Mouse (Mus musculus): ENCODE results near the gene Ttf2. TPM values are rescaled to one million over a fixed set of nuclear protein-coding genes. Genes with fewer than 3 reads are reported as not detected.
A peak's percentile ranks its signal among the peaks of the same experiment; 100 is the strongest.

Gene Ttf2
- polyA plus RNA-seq, 1 experiment from 2014 or later = 13.1 TPM

GRCm38 (mm10) chr3:100961501-100961900 lies 8.0 kb downstream of the Ttf2 start:
- peaks cover 22% of the 10 kb centered on the region for H3K36me3 ChIP-seq

DNA sequence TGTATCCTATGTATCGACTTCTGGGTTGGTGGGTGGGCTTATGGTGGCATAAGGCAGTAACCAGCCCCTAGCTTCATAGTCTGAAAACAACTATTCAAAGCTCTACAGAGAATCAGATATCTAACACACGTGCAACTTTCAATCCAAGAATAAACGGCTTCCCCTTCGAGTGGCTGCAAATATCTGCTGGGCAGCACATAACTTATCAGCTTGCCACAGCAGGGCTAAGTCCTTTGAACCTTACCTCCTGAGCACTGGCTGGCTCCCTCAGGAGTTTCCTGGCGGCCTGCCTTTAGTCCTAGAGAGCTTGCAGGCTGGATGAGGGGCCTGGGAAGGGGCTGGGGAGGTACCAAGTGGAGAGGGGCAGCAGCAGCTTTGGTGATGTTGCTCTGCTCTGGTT lies 8.5 kb downstream of the Ttf2 start:
- Histone ChIP-seq H3K9ac (no peak overlapping the region), H3K27ac (no peak overlapping the region), H3K4me3 (replicated peaks) (no peak overlapping the region), H3K27me3 (replicated peaks) (no peaks in the 10 kb centered on the region), H3K9me3 (no peaks in the 10 kb centered on the region), H3K4me2 (replicated peaks) (no peak overlapping the region), H3K4me1 (replicated peaks) (no peaks in the 10 kb centered on the region), H3K36me3 (peaks cover 22% of the 10 kb centered on the region)
- ATAC-seq = no peak
- 71% methylated on average over 5 of the region's 5 CpGs for WGBS

More at GRCm38 (mm10) chr3:100961501-100961900, 8.0 kb downstream of the Ttf2 start:
- Histone ChIP-seq H3K4me3 (replicated peaks) (no peak overlapping the region), H3K4me2 (replicated peaks) (no peak overlapping the region), H3K9me3 (no peaks in the 10 kb centered on the region), H3K27ac (no peak overlapping the region), H3K4me1 (replicated peaks) (no peaks in the 10 kb centered on the region), H3K9ac (no peak overlapping the region), H3K27me3 (replicated peaks) (no peaks in the 10 kb centered on the region)
- no peak for ATAC-seq
- WGBS = 72% methylated on average over 7 of the region's 7 CpGs

GRCm38 (mm10) chr3:100954616-100955015 lies 14.8 kb downstream of the Ttf2 start:
- Histone ChIP-seq H3K27me3 (replicated peaks) (no peaks in the 10 kb centered on the region), H3K4me3 (replicated peaks) (no peak overlapping the region), H3K4me2 (replicated peaks) (no peak overlapping the region), H3K4me1 (replicated peaks) (no peaks in the 10 kb centered on the region), H3K27ac (no peak overlapping the region), H3K9ac (no peak overlapping the region), H3K36me3 (peaks cover 50% of the 10 kb centered on the region), H3K9me3 (no peaks in the 10 kb centered on the region)
- ATAC-seq = no peak

DNA sequence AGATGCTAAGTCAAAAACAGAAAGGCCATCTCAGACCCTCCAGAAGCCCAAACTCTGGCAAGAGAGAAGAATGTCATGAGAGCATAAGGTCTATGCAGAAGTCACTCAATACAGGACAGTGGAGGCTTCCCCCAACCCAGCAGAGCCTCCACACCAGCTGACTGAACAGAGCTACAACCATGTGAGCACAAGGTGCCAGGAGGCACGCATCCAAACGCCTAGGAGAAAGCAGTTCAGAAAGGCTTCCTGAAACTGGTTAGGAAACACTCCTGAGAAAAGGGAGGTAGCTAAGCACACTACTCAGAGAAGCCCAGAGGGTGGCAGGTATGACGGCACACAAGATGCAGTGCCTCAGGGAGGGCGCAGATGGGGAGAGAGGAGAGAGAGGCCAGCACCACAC lies 17.9 kb downstream of the Ttf2 start:
- 91% methylated on average over 4 of the region's 4 CpGs for WGBS
- Histone ChIP-seq H3K4me3 (replicated peaks) (no peak overlapping the region), H3K9ac (no peak overlapping the region), H3K4me1 (replicated peaks) (no peaks in the 10 kb centered on the region), H3K27me3 (replicated peaks) (no peaks in the 10 kb centered on the region), H3K9me3 (no peaks in the 10 kb centered on the region), H3K4me2 (replicated peaks) (no peak overlapping the region), H3K36me3 (peaks cover 43% of the 10 kb centered on the region), H3K27ac (no peak overlapping the region)
- ATAC-seq = no peak

DNA sequence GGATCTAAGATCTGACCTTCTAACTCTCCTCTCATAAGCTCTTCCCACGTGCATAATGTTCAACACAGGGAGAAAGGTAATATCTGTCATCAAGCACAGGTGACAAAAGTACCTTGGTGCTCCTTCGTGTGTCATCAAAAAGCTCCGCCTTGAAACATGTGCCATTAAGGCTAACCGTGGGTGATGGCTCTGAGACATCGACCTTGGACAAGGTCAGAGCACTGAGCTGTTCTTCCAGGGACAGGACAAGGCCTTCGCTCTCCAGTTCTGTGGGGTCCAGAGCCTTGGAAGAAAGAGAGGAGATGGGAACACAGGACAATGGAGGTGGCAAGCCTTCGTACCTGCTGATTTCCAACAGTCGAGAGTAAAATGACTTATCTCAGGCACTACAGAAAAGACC lies 22.2 kb downstream of the Ttf2 start:
- Histone ChIP-seq H3K36me3 (peaks cover 48% of the 10 kb centered on the region), H3K27me3 (replicated peaks) (no peaks in the 10 kb centered on the region), H3K9me3 (no peaks in the 10 kb centered on the region), H3K27ac (no peak overlapping the region), H3K4me1 (replicated peaks) (no peaks in the 10 kb centered on the region), H3K9ac (no peak overlapping the region), H3K4me3 (replicated peaks) (no peak overlapping the region), H3K4me2 (replicated peaks) (no peak overlapping the region)
- 90% methylated on average over 8 of the region's 8 CpGs for WGBS
- ATAC-seq = no peak

DNA sequence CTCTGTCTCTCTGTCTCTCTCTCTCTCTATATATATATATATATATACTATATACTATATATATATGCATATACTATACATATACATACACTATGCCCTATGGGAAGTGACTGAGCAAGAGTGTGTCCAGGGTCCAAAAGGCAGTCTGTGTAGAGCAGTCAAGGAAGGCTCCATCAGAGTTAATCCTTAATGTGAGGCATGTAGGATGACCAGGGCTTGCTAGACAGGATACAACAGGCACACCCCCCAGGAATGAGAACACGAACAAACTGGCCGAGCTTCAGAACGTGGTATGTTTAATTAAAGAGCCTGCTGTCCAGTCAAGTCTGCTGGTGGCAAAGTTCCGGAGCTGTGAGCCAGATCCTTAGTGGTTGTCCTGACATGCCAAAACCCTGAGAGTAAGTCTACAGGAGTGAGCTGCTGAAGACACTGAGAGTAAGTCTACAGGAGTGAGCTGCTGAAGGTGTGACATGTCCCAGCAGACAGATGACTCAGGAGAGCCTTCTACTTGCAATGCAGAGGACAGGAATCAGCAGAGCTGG lies 28.9 kb downstream of the Ttf2 start:
- no peak for ATAC-seq
- Histone ChIP-seq H3K9ac (no peak overlapping the region), H3K4me3 (replicated peaks) (no peak overlapping the region), H3K4me1 (replicated peaks) (no peaks in the 10 kb centered on the region), H3K9me3 (no peaks in the 10 kb centered on the region), H3K36me3 (peaks cover 33% of the 10 kb centered on the region), H3K4me2 (replicated peaks) (no peak overlapping the region), H3K27me3 (replicated peaks) (no peaks in the 10 kb centered on the region), H3K27ac (no peak overlapping the region)
- WGBS = 86% methylated on average over 4 of the region's 4 CpGs

DNA sequence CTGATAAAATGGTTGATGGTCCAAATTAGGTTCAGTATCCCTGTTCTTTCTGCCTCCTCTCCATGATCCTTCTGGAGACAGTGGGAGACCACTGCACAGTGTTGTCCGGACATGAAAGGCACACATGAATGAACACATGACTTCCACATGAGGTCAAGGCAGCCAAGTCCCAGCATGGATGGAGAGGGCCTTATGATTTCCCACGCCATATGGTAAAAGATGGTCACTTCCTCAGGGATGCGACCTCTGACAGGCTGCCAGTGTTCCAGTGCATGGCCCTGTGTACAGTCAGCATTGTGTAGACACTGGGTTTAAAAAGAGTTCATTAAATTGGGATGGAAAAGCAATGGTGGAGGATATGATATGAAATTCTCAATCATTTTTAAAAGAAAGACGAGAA lies 31.3 kb downstream of the Ttf2 start:
- WGBS = 93% methylated on average over 4 of the region's 4 CpGs
- Histone ChIP-seq H3K36me3 (peaks cover 19% of the 10 kb centered on the region), H3K4me1 (replicated peaks) (no peaks in the 10 kb centered on the region), H3K9me3 (no peaks in the 10 kb centered on the region), H3K27ac (no peak overlapping the region), H3K4me3 (replicated peaks) (no peak overlapping the region), H3K27me3 (replicated peaks) (no peaks in the 10 kb centered on the region), H3K9ac (no peak overlapping the region), H3K4me2 (replicated peaks) (no peak overlapping the region)
- ATAC-seq = no peak

- Histone ChIP-seq H3K27me3 (replicated peaks) (no peaks in the 10 kb centered on the region), H3K4me2 (replicated peaks) (no peak overlapping the region), H3K9ac (no peak overlapping the region), H3K9me3 (no peaks in the 10 kb centered on the region), H3K4me3 (replicated peaks) (no peak overlapping the region), H3K4me1 (replicated peaks) (no peaks in the 10 kb centered on the region), H3K27ac (no peak overlapping the region), H3K36me3 (peaks cover 14% of the 10 kb centered on the region)
- no peak for ATAC-seq
- WGBS = 95% methylated on average over 6 of the region's 6 CpGs
Observed at GRCm38 (mm10) chr3:100936201-100936600, 33.3 kb downstream of the Ttf2 start.

DNA sequence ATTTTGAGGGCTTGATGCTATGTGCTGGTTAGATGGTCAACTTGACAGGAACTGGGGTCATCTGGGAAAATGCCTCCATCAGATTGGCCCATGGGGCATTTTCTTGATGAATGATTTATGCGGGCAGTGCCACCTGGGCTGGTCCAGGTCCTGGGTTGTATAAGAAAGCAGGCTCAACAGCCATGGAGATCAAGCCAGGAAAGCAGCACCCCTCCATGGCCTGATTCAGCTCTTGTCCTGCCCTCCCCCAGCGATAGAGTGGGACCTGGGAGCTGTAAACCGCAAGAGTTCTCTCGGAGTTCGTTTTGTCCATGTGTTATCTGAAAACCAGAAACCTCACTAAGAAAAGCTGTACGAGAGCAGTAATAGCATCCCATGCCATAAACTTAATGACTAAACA lies 33.9 kb downstream of the Ttf2 start:
- WGBS = 71% methylated on average over 6 of the region's 6 CpGs
- Histone ChIP-seq H3K27ac (no peak overlapping the region), H3K9ac (no peak overlapping the region), H3K4me1 (replicated peaks) (no peaks in the 10 kb centered on the region), H3K4me2 (replicated peaks) (no peak overlapping the region), H3K4me3 (replicated peaks) (no peak overlapping the region), H3K36me3 (peaks cover 14% of the 10 kb centered on the region), H3K27me3 (replicated peaks) (no peaks in the 10 kb centered on the region), H3K9me3 (no peaks in the 10 kb centered on the region)
- ATAC-seq = no peak

DNA sequence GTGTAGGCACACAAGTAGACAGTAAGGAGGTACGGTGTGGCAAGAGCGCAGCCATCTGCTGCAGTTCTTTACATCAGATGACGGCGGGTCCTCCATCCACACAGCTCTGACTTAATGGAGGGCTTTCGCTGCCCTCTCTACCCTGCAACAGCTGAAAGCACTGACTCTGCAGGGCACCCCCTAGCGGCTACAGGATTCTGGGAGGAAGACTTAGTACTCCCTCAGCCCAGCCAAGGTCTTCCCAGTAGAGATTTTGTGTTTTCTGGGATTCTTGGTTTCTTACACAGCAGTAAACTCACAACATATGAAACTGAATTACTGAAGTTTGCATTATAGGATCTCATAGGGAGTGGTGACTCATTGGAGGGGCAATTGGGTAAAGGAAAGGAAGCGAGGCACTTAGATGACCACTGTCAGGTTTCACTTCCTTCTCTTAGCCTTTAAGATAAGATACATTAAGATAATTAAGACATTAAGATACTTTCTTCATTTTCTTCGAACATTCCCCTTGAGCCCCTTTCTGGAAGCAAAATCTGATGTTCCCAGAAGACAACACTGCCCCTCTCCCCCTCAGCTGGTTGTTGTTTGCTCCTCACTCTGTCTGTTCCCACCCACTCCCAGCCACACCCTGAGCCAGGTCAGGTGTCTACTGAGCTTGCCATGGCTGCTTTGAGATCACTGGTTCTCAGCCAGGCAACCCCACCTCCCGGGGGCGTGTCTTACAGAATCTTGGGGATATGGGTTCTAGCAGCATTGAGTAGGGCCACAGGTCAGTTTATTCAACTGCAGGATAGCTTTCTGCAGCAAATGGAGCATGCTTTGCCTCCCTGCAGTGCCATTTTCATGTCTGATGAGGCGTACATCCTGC lies 37.2 kb downstream of the Ttf2 start:
- H3K9ac ChIP-seq = no peak overlapping the region
- ATAC-seq = 0 out of 2 replicates have a peak, but pooled peaks have one; percentile 51
- H3K4me2 ChIP-seq (replicated peaks) = no peak overlapping the region
- 76% methylated on average over 11 of the region's 11 CpGs for WGBS
- no peak overlapping the region for H3K4me3 ChIP-seq (replicated peaks)
- no peaks in the 10 kb centered on the region for H3K27me3 ChIP-seq (replicated peaks)
- H3K4me1 ChIP-seq (replicated peaks) = no peaks in the 10 kb centered on the region
- H3K36me3 ChIP-seq = no peaks in the 10 kb centered on the region
- no peak overlapping the region for H3K27ac ChIP-seq
- H3K9me3 ChIP-seq = no peaks in the 10 kb centered on the region

DNA sequence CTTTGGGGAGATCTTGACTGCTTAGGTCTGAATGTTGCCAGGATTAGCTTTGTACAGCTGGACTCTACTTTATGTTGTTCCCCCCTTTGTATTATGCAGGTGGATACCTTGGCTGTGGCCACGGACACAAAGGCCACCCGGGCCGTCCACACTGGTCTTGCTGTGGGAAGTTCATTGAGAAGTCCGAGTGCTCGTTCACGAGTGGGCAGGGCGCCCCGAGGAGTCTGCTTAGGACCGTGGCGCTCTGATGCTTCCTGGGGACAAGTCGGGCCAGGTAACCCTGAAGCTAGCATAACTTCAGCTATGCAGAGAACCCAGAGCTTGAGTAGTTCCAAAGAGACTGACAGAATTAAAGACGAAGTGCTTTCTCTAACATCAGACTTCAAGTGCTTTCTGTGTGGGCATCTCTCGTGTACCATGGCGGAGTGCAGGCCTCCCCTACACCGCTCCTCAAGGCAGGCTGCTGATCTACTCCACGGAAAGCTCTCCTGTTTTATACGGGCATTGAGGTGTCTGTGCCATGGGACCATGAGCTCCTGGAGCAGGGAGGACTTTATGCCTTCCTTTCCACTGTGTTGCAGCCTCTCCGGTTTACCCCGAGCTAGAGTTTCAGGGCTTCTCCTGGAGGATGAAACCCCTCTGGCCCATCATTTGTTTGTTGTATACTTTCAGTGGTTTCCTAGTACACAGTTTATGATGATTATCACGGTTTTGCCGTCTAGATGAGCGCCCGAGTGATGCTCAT lies 38.0 kb downstream of the Ttf2 start:
- Histone ChIP-seq H3K4me2 (replicated peaks) (no peak overlapping the region), H3K27me3 (replicated peaks) (no peaks in the 10 kb centered on the region), H3K4me3 (replicated peaks) (no peak overlapping the region), H3K9me3 (no peaks in the 10 kb centered on the region), H3K27ac (no peak overlapping the region), H3K9ac (no peak overlapping the region), H3K36me3 (no peaks in the 10 kb centered on the region), H3K4me1 (replicated peaks) (no peaks in the 10 kb centered on the region)
- 92% methylated on average over 23 of the region's 23 CpGs for WGBS
- no peak for ATAC-seq

DNA sequence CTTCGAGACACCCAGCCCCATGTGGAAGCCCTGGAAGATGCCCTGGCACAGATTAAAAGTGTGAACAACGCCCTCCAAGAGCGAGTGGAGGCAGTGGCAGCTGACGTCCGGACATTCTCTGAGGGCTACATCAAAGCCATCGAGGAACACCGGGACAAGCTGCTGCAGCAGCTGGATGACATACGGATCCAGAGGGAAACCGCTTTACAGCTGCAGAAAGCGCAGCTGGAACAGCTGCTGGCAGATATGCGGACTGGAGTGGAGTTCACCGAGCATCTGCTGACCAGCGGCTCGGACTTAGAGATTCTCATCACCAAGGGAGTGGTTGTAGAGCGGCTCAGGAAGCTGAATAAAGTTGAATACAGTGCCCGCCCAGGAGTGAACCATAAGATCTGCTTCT lies 44.3 kb downstream of the Ttf2 start:
- H3K4me1 ChIP-seq (replicated peaks) = peaks cover 9% of the 10 kb centered on the region
- H3K9me3 ChIP-seq = no peaks in the 10 kb centered on the region
- H3K4me3 ChIP-seq (replicated peaks) = no peak overlapping the region
- H3K36me3 ChIP-seq = no peaks in the 10 kb centered on the region
- 72% methylated on average over 16 of the region's 16 CpGs for WGBS
- no peak overlapping the region for H3K27ac ChIP-seq
- no peaks in the 10 kb centered on the region for H3K27me3 ChIP-seq (replicated peaks)
- no peak overlapping the region for H3K9ac ChIP-seq
- no peak for ATAC-seq
- H3K4me2 ChIP-seq (replicated peaks) = no peak overlapping the region
